Mouse (Mus musculus) Patski (cell line): Measurements from ENCODE around the gene Gm9508. TPM values are rescaled to one million over a fixed set of nuclear protein-coding genes. Genes with fewer than 3 reads are reported as not detected.

Experiments
- ATAC-seq: fragments of 100-300 bp; one replicate; pipeline ENCODE4 v1.8.0; 2021
- CTCF ChIA-PET: fragments of 350-600 bp; sonication (Branson Sonifier 250); formaldehyde crosslinking; loops from one replicate; lab custom pipeline; 2022; ENCODE audit warnings: inconsistent platforms; lab: Charles Lee
- POLR2A ChIA-PET: fragments of 350-600 bp; sonication (Branson Sonifier 250); formaldehyde crosslinking; loops from one replicate; lab custom pipeline; 2022; ENCODE audit warnings: antibody characterized with exemption, inconsistent platforms; lab: Charles Lee
- DNase-seq: peaks from one replicate; pipeline ENCODE4 v3.0.0-alpha.2; 2011; ENCODE audit warnings: low read depth, low spot score
- H3K27me3 ChIP-seq: fragments of 371-371 bp; one replicate; pipeline ENCODE4 v1.5.1; 2021
- CTCF ChIP-seq: fragments of 100-300 bp; IDR thresholded peaks from one replicate; pipeline ENCODE4 v1.5.1; 2021
- in situ Hi-C: fragments of 300-500 bp; cut with MboI; formaldehyde crosslinking; loops from 3 replicates; pipeline ENCODE4 v1.11.1; 2018; ENCODE audit warnings: low pct_unique_long_range_greater_than_20kb, mixed read lengths
- polyA plus RNA-seq: library from polyadenylated mRNA; unstranded; gene quantifications from one replicate; pipeline ENCODE4 v1.2.3, GENCODE M21; 2021

Gm9508 gene
- polyA plus RNA-seq, 1 experiment from 2014 or later = not detected

- DNase-seq (no peak), ATAC-seq (no peak)
- CTCF ChIA-PET = interaction anchor here (0.7 to 0.8 kb wide), 2 partner anchors 17 to 40 kb away, joined by 3 read pairs; no protein-coding TSS in a partner anchor
- in situ Hi-C loops = no loop called here
- POLR2A ChIA-PET = no interaction called here
- no peaks in the 10 kb centered on the region for H3K27me3 ChIP-seq
- no peak for TF ChIP-seq CTCF
Observed at GRCm38 (mm10) chr10:77667402-77667801, 29.6 kb downstream of the Gm9508 start.

- ATAC-seq (no peak), DNase-seq (no peak)
- POLR2A ChIA-PET = interaction anchor here (0.6 to 0.7 kb wide), 2 partner anchors 10 to 59 kb away, joined by 3 to 6 read pairs; no protein-coding TSS in a partner anchor
- CTCF ChIA-PET = interaction anchor here (1.2 kb wide), 1 partner anchor 29 kb away, joined by 3 read pairs; no protein-coding TSS in a partner anchor
- in situ Hi-C loops = no loop called here
- TF ChIP-seq CTCF = no peak
- H3K27me3 ChIP-seq = no peaks in the 10 kb centered on the region
Observed at GRCm38 (mm10) chr10:77666342-77666741, 30.7 kb downstream of the Gm9508 start.

GRCm38 (mm10) chr10:77663949-77664665 is 32.9 kb downstream of the Gm9508 start:
- TF ChIP-seq CTCF = no peak
- no peak for DNase-seq
- no peaks in the 10 kb centered on the region for H3K27me3 ChIP-seq
- ChIA-PET POLR2A (no interaction called here), CTCF (no interaction called here)
- no peak for ATAC-seq
- in situ Hi-C loops = no loop called here

- H3K27me3 ChIP-seq = no peaks in the 10 kb centered on the region
- CTCF ChIA-PET = interaction anchor here (1.1 to 1.2 kb wide), 2 partner anchors 9 to 220 kb away, joined by 3 to 4 read pairs; no protein-coding TSS in a partner anchor
- ATAC-seq (no peak), DNase-seq (no peak)
- POLR2A ChIA-PET = interaction anchor here (0.7 kb wide), 1 partner anchor 230 kb away, joined by 3 read pairs; no protein-coding TSS in a partner anchor
- TF ChIP-seq CTCF = no peak
- in situ Hi-C loops = no loop called here
Observed at GRCm38 (mm10) chr10:77658286-77658994, 38.6 kb downstream of the Gm9508 start.

GRCm38 (mm10) chr10:77652046-77652445 is 45.0 kb downstream of the Gm9508 start:
- ChIA-PET POLR2A (no interaction called here), CTCF (no interaction called here)
- no peak for TF ChIP-seq CTCF
- DNase-seq = no peak
- no peaks in the 10 kb centered on the region for H3K27me3 ChIP-seq
- no peak for ATAC-seq
- in situ Hi-C loops = no loop called here

GRCm38 (mm10) chr10:77647901-77648300 is 49.1 kb downstream of the Gm9508 start:
- POLR2A ChIA-PET = interaction anchor here (0.5 kb wide), 1 partner anchor 391 kb away, joined by 3 read pairs; no protein-coding TSS in a partner anchor
- TF ChIP-seq CTCF = no peak
- DNase-seq (no peak), ATAC-seq (no peak)
- no peaks in the 10 kb centered on the region for H3K27me3 ChIP-seq
- CTCF ChIA-PET = interaction anchor here (0.9 to 1.4 kb wide), 2 partner anchors 9 to 21 kb away, joined by 3 read pairs; no protein-coding TSS in a partner anchor
- in situ Hi-C loops = no loop called here

GRCm38 (mm10) chr10:77647461-77647860 is 49.6 kb downstream of the Gm9508 start:
- no peak for TF ChIP-seq CTCF
- no peak for DNase-seq
- ChIA-PET POLR2A (interaction anchor here (0.5 kb wide), 1 partner anchor 391 kb away, joined by 3 read pairs; no protein-coding TSS in a partner anchor), CTCF (no interaction called here)
- in situ Hi-C loops = no loop called here
- no peaks in the 10 kb centered on the region for H3K27me3 ChIP-seq
- no peak for ATAC-seq

Other genes with a start within 250 kb of the Gm9508 start
- gene Fam207a, start 181.4 kb downstream of the Gm9508 start, polyA plus RNA-seq = 32.2 TPM
- gene Itgb2, start 167.0 kb downstream of the Gm9508 start, polyA plus RNA-seq = 0.68 TPM
- gene Pttg1ip, start 115.5 kb downstream of the Gm9508 start, polyA plus RNA-seq = 339 TPM
- 235 TPM for gene Sumo3, start 91.1 kb downstream of the Gm9508 start, polyA plus RNA-seq
- 5.5 TPM for gene Gm49325, start 91.0 kb downstream of the Gm9508 start, polyA plus RNA-seq
- 67.6 TPM for gene Ube2g2, start 75.0 kb downstream of the Gm9508 start, polyA plus RNA-seq
- not detected for gene Tspear, start 10.7 kb downstream of the Gm9508 start, polyA plus RNA-seq
- gene Gm19402, start 6.5 kb downstream of the Gm9508 start, polyA plus RNA-seq = not detected
- not detected for gene Gm10272, start 9.4 kb upstream of the Gm9508 start, polyA plus RNA-seq
- not detected for gene Gm10024, start 14.2 kb upstream of the Gm9508 start, polyA plus RNA-seq
- gene Gm10142, start 18.6 kb upstream of the Gm9508 start, polyA plus RNA-seq = not detected
- not detected for gene Krtap12-1, start 23.4 kb upstream of the Gm9508 start, polyA plus RNA-seq
- not detected for gene Gm10100, start 29.3 kb upstream of the Gm9508 start, polyA plus RNA-seq
- gene Gm18596, start 45.4 kb upstream of the Gm9508 start, polyA plus RNA-seq = not detected
- not detected for gene Gm9736, start 54.1 kb upstream of the Gm9508 start, polyA plus RNA-seq
- not detected for gene Gm3233, start 62.4 kb upstream of the Gm9508 start, polyA plus RNA-seq
- gene Gm3238, start 74.1 kb upstream of the Gm9508 start, polyA plus RNA-seq = not detected
- gene Gm7138, start 79.7 kb upstream of the Gm9508 start, polyA plus RNA-seq = not detected
- gene Gm3250, start 85.3 kb upstream of the Gm9508 start, polyA plus RNA-seq = not detected
- gene Gm7137, start 91.0 kb upstream of the Gm9508 start, polyA plus RNA-seq = not detected
- gene Gm9639, start 97.8 kb upstream of the Gm9508 start, polyA plus RNA-seq = not detected
- not detected for gene Gm19668, start 101.9 kb upstream of the Gm9508 start, polyA plus RNA-seq
- not detected for gene Gm9507, start 114.6 kb upstream of the Gm9508 start, polyA plus RNA-seq
- not detected for gene Gm2696, start 117.4 kb upstream of the Gm9508 start, polyA plus RNA-seq
- not detected for gene Krtap10-4, start 129.9 kb upstream of the Gm9508 start, polyA plus RNA-seq
- gene Krtap10-10, start 138.7 kb upstream of the Gm9508 start, polyA plus RNA-seq = not detected
- not detected for gene Gm36176, start 149.6 kb upstream of the Gm9508 start, polyA plus RNA-seq
- gene Gm10318, start 155.6 kb upstream of the Gm9508 start, polyA plus RNA-seq = not detected
- not detected for gene Gm3285, start 164.7 kb upstream of the Gm9508 start, polyA plus RNA-seq
- 0.01 TPM for gene Lrrc3, start 205.3 kb upstream of the Gm9508 start, polyA plus RNA-seq